Mouse (Mus musculus) midbrain, embryonic 15.5 days (tissue): ENCODE data around the gene Tmem38a. TPM values are rescaled to one million over a fixed set of nuclear protein-coding genes. Genes with fewer than 3 reads are reported as not detected.

Experiments
- ATAC-seq: fragments of 200-750 bp; cut with Nextera tagmentation; replicated peaks from 2 replicates; pipeline ENCODE4 v1.8.0; 2017; ENCODE audit warnings: moderate TSS enrichment
- H3K27ac ChIP-seq: fragments of 300-500 bp; sonication (generic); 2 replicates; pipeline ENCODE4 v1.5.1; 2015; ENCODE audit warnings: mild to moderate bottlenecking, inconsistent platforms
- H3K27me3 ChIP-seq: fragments of 300-500 bp; sonication (generic); replicated peaks from 2 replicates; pipeline ENCODE4 v1.6.1; 2015; ENCODE audit warnings: inconsistent platforms
- H3K36me3 ChIP-seq: fragments of 300-500 bp; sonication (generic); replicated peaks from 2 replicates; pipeline ENCODE4 v1.6.1; 2015; ENCODE audit warnings: inconsistent platforms
- H3K4me1 ChIP-seq: fragments of 300-500 bp; sonication (generic); 2 replicates; pipeline ENCODE4 v1.6.1; 2015; ENCODE audit warnings: inconsistent platforms
- H3K4me2 ChIP-seq: fragments of 300-500 bp; sonication (generic); 2 replicates; pipeline ENCODE4 v1.6.1; 2015; ENCODE audit warnings: inconsistent platforms, mild to moderate bottlenecking, moderate library complexity
- H3K4me3 ChIP-seq: fragments of 300-500 bp; sonication (generic); 2 replicates; pipeline ENCODE4 v1.5.1; 2015; ENCODE audit warnings: mild to moderate bottlenecking, inconsistent platforms
- H3K9ac ChIP-seq: fragments of 300-500 bp; sonication (generic); 2 replicates; pipeline ENCODE4 v1.6.1; 2015; ENCODE audit warnings: mild to moderate bottlenecking, inconsistent platforms
- H3K9me3 ChIP-seq: fragments of 300-500 bp; sonication (generic); 2 replicates; pipeline ENCODE4 v1.6.1; 2016; ENCODE audit warnings: inconsistent platforms
- WGBS: fragments of 180-500 bp; shearing (Covaris S2); methylation state at CpG from one replicate; pipeline ENCODE4 v1.1.7; 2015; ENCODE audit warnings: mixed read lengths; 5-methylcytosine and 5-hydroxymethylcytosine counted together
- polyA plus RNA-seq: library from polyadenylated mRNA; unstranded; fragments of >200 nt; fragmentation: Nextera tagmentation; extraction: Ambion mirVana; gene quantifications from 2 replicates; pipeline ENCODE4 v1.2.1, GENCODE M21; 2015

The Tmem38a gene
- 24.5 and 27.0 TPM in 2 replicates for polyA plus RNA-seq

DNA sequence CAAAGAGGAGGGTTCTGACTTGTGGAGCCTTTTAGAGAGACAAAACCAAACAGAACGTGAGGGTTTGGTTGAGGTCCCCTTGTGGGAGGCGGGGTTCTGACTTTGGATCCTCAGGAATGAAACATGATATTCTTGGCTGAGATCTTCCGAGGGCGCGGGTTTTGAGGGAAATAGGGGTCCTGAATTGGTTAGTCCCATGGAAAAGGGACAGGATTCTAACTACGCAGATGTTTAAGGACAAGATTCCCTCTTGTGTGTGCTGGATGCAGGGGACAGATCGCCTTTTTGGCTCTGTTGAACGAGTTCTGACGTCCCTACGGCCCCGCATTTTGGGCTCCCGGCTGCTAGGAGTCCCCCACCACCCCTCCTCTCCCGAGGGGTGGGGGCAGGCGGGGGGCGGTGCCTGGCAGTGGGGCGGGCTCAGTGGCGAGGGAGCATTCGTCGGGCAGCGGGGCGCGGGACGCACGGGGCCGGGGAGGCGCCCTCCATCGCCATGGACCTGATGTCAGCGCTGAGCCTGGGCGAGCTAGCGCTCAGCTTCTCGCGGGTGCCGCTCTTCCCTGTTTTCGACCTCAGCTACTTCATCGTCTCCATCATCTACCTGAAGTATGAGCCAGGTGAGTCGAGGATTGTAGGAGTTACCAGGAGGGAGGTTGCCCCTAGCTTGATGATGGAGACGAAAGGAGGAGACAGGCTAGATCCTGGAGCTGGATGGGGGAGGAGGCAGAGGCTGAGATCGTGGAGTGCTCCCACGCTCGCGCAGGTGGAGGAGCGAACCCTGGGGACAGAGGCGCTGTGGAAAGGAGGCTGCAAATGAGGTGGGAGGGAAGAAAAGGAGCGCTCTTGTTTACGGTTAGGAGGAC lies at the start of gene Tmem38a:
Gene Tmem38a, plus strand, starts transcription at position 445 of the 863 bp plus-strand sequence.
- under 1% methylated on average over 45 of the region's 45 CpGs for WGBS
- Histone ChIP-seq H3K36me3 (peaks cover 9% of the 10 kb centered on the region), H3K9ac (peak within 1 kb of the TSS; percentile 71)

DNA sequence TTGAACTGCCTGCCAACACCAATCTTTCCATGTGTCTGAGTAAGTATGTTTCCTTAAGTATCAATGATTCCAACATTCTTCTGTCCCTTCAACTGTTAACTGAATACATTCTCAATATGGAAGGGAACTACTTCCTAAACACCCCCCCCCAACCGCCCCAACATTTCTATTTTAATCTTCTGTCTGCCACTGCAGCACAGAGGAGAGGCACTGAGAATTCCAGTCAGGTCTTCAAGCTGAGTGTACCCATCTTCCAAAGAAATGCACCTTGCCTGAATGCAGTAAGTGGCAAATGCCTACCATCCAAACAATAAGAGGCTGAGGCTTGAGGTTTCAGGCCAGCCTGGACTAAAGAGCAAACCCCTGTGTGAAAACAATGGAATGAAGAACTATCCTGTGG lies 39.8 kb upstream of the Tmem38a start:
- 96% methylated on average over 1 of the region's 1 CpGs for WGBS
- Histone ChIP-seq H3K9me3 (no peaks in the 10 kb centered on the region), H3K27me3 (no peaks in the 10 kb centered on the region), H3K4me2 (no peak overlapping the region), H3K4me3 (no peak overlapping the region), H3K4me1 (no peaks in the 10 kb centered on the region), H3K36me3 (no peaks in the 10 kb centered on the region), H3K27ac (no peak overlapping the region), H3K9ac (no peak overlapping the region)
- no peak for ATAC-seq

More for the DNA sequence above, at the start of gene Tmem38a:
- ATAC-seq, result peak; percentile 35
- H3K27me3 ChIP-seq, result no peaks in the 10 kb centered on the region
- no peaks in the 10 kb centered on the region for H3K9me3 ChIP-seq
- peaks cover 42% of the 10 kb centered on the region for H3K4me1 ChIP-seq
- peak within 1 kb of the TSS; percentile 89 for H3K27ac ChIP-seq
- H3K4me2 ChIP-seq, result peak within 1 kb of the TSS; percentile 96
- H3K4me3 ChIP-seq, result peak within 1 kb of the TSS; percentile 75

DNA sequence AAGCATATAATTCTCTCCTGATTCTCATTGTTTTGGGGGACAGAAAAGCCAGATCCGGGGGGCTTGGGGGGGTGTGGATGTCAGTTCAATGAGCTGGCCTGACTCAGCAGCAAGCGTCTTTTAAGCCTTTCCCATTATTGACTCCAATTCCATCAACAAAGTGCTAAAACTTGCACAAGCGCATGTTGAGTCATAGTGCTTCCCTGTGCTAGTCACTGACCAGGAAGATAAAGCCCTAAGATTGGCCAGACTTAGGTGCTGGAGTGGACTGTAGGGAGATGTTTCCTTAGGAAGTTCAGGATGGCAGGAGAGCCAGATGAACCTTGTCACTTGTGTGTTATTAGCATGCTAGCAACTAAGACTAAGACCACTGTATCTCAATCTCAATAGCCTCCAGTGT lies 37.0 kb upstream of the Tmem38a start:
- Histone ChIP-seq H3K36me3 (no peaks in the 10 kb centered on the region), H3K27ac (no peak overlapping the region), H3K9me3 (no peaks in the 10 kb centered on the region), H3K9ac (no peak overlapping the region), H3K27me3 (no peaks in the 10 kb centered on the region), H3K4me3 (no peak overlapping the region), H3K4me2 (no peak overlapping the region), H3K4me1 (no peaks in the 10 kb centered on the region)
- no peak for ATAC-seq
- 99% methylated on average over 3 of the region's 3 CpGs for WGBS

DNA sequence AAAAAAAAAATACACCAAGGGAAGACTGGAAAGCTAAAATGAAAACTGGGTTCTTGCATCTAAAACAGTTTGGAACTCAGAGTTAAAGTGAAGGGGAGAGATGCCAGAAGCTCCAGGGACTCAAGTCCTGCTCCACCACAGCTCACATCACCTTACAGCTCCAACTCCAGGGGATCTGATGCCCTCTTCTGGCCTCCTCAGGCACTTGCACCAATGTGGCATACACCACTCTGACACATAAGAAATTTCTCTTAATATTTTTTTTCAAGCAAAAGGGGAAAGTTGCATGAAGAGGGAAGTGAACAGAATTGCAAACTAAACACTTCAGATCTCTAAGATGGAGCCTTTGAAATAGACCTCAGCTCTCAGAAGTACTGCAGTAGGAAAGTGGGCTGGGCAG lies 32.6 kb upstream of the Tmem38a start:
- H3K4me3 ChIP-seq, result no peak overlapping the region
- H3K27me3 ChIP-seq, result no peaks in the 10 kb centered on the region
- H3K9me3 ChIP-seq, result no peaks in the 10 kb centered on the region
- no peak for ATAC-seq
- H3K9ac ChIP-seq, result no peak overlapping the region
- H3K36me3 ChIP-seq, result no peaks in the 10 kb centered on the region
- H3K4me2 ChIP-seq, result no peak overlapping the region
- no peaks in the 10 kb centered on the region for H3K4me1 ChIP-seq
- H3K27ac ChIP-seq, result no peak overlapping the region

DNA sequence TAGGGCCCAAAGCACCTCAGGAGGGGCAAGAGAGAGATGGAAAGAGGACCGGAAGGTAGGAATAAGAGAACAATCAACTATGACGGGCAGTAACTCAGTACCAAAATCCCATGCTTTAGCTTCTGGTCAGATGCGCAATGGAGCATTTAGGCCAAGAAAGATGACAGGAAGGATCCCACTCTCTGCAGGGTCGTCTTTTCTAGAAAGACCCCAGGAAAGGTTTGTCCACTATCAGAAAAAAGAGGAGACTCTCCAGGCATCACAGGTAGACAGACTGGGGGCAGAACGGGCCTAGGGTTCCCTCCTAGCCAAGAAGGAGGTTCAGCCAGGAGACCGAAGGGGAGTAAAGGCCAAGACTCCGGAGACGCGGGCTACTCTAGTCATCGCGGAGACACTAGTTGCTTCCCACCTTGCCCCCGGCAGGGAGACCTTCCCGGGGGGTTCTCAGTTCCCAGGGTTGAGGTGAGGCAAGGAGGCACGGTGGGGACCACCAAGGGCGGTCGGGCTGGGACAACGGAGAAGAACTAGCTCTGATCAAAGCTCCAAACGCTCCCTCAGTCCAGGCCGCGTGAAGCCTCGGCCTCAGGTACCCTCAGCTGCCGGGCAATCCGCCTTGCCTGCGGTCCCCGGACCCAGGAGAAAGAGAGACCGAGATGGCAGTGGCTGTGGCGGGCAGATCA lies 24.6 kb upstream of the Tmem38a start:
- H3K4me1 ChIP-seq, result peaks cover 35% of the 10 kb centered on the region
- peak; percentile 17 for ATAC-seq
- peak overlapping the region; percentile 97 for H3K4me2 ChIP-seq
- 2% methylated on average over 27 of the region's 27 CpGs for WGBS
- H3K4me3 ChIP-seq, result peak overlapping the region; percentile 84
- H3K27ac ChIP-seq, result peak overlapping the region; percentile 89
- H3K27me3 ChIP-seq, result no peaks in the 10 kb centered on the region
- H3K9me3 ChIP-seq, result no peaks in the 10 kb centered on the region
- no peaks in the 10 kb centered on the region for H3K36me3 ChIP-seq
- H3K9ac ChIP-seq, result peak overlapping the region; percentile 95

DNA sequence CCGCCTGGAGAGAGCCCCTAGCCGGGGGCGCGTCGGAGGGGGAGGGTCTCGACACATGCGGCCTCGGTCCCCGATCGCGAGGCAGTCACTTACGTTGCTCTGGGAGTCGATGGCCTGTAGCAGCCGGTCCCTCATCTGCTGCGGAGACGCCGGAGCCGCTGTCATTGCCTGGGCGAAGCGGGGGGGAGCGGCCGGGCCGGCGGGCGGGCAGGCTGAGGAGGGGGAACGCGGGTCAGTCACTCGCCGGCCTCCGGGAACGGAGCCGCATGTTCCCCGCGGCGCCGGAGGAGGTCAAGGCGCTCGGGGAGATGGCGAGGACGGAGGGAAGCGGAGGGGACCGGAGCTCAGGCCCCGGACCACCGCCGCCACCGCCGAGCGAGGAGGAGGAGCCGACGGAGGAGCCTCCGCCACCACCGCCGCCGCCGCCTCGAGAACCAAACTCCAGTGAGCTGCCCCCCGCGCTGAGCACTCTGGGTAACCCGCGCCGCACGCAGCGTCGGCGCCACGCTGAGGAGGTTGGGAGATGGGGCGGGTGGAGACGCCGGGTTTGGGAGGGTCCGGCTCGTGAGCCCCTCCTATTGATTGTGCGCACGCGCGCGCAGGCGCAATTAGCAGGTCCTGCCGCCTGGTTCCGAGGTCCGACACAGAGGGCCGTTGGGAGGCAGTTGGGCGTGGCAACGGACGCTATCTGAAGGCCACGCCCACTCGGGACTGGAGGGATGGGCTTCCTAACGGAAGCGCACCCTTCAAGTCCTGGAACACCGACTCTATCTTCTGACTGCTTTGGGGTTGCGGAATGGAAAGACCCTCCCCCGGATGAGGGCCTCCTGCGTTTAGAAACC lies 23.8 kb upstream of the Tmem38a start, which contains the start of gene Med26:
Gene Med26, minus strand, starts transcription at position 469 of the 842 bp plus-strand sequence.
- no peaks in the 10 kb centered on the region for H3K36me3 ChIP-seq
- no peaks in the 10 kb centered on the region for H3K27me3 ChIP-seq
- no peaks in the 10 kb centered on the region for H3K9me3 ChIP-seq
- H3K4me2 ChIP-seq, result peak within 1 kb of the TSS; percentile 97
- peak; percentile 96 for ATAC-seq
- peak within 1 kb of the TSS; percentile 95 for H3K9ac ChIP-seq
- H3K27ac ChIP-seq, result peak within 1 kb of the TSS; percentile 89
- WGBS, result under 1% methylated on average over 75 of the region's 92 CpGs
- peaks cover 40% of the 10 kb centered on the region for H3K4me1 ChIP-seq
- H3K4me3 ChIP-seq, result peak within 1 kb of the TSS; percentile 84

DNA sequence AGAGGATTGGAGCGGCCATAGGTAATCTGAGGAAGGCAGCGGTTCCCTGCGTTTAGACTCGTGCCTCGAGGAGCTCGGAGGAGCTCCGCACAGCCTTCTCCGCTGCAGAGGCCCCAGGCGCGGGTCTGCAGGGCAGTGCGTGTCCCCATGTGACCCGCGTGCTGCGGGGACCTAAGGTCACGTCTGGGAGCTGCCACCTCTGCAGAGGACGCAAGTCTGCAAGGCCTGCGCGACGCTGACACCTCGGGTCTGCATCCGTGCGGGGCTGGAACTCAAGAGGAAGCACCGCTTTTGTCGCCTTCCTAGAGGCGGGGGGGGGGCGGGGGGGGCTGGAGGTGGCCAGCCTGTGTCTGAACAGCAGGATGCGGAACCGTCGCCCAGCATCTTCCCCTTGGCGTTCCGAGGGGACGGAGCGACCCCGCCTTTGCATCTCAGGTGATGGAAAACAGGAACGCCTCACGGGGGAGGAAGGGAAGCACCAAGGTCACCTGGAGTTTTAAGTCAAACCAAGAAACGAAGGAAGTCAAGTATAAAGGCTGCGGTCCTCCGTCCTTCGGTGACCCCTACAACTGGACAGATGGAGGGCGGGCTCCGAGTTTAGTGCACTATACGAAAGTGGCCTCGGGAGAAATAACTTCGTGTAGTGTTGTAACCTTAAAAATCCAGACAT lies 23.1 kb upstream of the Tmem38a start:
- Histone ChIP-seq H3K4me2 (peak overlapping the region; percentile 97), H3K4me3 (peak overlapping the region; percentile 84), H3K4me1 (peaks cover 40% of the 10 kb centered on the region), H3K9ac (peak overlapping the region; percentile 95), H3K27ac (peak overlapping the region; percentile 89), H3K27me3 (no peaks in the 10 kb centered on the region), H3K36me3 (0 out of 2 replicates have a peak, but pooled peaks cover 2% of the 10 kb centered on the region), H3K9me3 (no peaks in the 10 kb centered on the region)
- ATAC-seq, result no peak; the same call in 1 of the 2 replicates
- under 1% methylated on average over 45 of the region's 45 CpGs for WGBS

DNA sequence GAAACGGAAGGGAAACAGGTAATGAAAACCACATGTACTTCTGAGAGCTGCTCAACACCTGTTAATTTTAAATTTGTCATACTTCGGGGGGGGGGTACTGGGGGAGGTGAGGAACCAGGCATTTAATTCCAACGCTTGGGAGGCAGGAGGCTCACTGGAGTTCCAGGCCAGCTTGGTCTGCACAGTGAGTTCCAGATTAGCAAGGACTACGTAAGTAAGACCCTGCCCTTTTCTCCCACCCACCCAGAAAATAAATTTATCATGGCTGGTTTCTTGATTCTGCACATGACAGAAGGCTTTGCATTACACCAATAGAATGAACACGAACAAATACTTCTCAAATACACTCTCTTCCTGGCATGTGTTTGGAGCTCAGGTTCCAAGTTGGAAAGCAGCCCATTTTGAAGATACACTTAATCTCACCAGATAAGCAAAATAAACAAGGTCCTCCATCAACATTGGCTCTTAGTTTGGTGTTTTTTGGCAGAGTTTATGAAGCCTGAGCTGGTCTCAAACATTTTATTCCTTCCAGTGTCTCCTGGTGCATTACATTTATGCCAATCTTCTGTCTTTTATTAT lies 22.5 kb upstream of the Tmem38a start:
- no peaks in the 10 kb centered on the region for H3K9me3 ChIP-seq
- H3K4me1 ChIP-seq, result peaks cover 40% of the 10 kb centered on the region
- peak overlapping the region; percentile 95 for H3K9ac ChIP-seq
- H3K36me3 ChIP-seq, result peaks cover 6% of the 10 kb centered on the region; the same call in 1 of the 2 replicates
- no peaks in the 10 kb centered on the region for H3K27me3 ChIP-seq
- WGBS, result 23% methylated on average over 5 of the region's 5 CpGs
- H3K27ac ChIP-seq, result no peak overlapping the region
- peak overlapping the region; percentile 97 for H3K4me2 ChIP-seq
- peak overlapping the region; percentile 84 for H3K4me3 ChIP-seq
- no peak for ATAC-seq

DNA sequence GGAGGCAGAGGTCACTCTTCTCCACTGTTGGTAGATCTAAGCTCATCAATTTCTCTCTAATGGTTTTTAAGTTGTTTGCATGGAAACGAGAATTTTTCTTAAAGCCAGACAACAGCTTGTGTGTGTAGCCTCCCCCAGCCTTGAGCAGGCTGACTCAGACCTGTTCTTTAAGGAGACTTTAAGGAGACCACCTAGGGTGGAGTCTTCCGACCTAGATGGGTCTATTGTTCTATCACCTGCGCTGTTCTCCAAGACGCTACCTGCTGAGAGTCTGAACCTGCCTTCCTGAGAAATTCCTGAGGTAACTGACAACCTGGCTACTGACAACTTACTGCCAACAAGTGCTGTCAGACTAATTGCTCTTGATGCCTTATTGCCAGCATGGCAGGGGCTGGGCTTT lies 16.1 kb upstream of the Tmem38a start:
- Histone ChIP-seq H3K9me3 (no peaks in the 10 kb centered on the region), H3K27ac (no peak overlapping the region), H3K27me3 (no peaks in the 10 kb centered on the region), H3K9ac (no peak overlapping the region), H3K36me3 (peaks cover 12% of the 10 kb centered on the region; the same call in 1 of the 2 replicates), H3K4me3 (no peak overlapping the region), H3K4me1 (peaks cover 6% of the 10 kb centered on the region; the same call in 1 of the 2 replicates), H3K4me2 (no peak overlapping the region)
- no peak for ATAC-seq
- 44% methylated on average over 4 of the region's 4 CpGs for WGBS

DNA sequence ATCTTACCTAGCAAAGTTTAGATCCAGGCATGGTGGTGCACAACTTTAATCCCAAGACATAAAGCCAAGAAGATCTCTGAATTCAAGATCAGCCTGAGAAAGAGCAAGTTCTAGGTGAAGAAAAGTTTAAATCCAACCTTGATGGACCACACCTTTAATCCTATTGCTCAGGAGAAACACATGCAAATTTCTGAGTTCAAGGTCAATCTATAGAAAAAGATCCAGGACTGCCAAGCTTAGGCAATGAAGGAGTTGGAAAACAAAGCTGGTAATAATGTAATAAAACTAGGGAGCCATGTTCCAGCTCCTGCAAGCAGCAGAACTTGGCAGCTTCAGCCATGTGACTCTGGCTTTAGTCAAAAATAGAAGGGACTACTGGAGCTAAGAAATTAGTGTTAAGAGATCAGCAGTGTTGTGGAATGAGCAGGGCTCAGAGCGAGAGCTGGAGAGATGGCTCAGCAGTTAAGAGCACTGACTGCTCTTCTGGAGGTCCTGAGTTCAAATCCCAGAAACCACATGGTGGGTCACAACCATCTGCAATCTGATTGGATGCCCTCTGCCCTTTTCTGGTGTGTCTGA lies 10.7 kb upstream of the Tmem38a start:
- Histone ChIP-seq H3K27me3 (no peaks in the 10 kb centered on the region), H3K4me1 (no peaks in the 10 kb centered on the region), H3K9ac (no peak overlapping the region), H3K9me3 (no peaks in the 10 kb centered on the region), H3K36me3 (peaks cover 24% of the 10 kb centered on the region), H3K4me2 (no peak overlapping the region), H3K4me3 (no peak overlapping the region), H3K27ac (no peak overlapping the region)
- ATAC-seq, result no peak
- 76% methylated on average over 1 of the region's 1 CpGs for WGBS

DNA sequence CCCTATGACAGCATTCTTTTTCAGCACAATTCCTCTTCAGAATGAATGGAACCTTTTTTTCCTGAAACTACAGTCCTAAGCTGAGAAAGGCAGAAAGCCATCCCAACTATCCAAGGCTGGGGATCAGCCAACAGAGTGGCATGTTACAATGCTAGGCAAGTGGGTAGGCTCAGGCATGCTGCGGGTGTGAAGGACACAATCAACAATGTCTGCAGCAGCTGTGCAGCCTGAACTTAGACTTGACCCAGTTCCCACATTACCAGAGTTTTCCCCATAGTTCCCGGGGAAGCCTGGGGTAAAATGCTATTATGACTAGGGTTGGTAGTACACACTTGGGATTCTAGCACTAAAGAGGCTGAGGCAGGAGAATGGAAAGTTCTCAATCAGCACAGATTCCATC lies 5.9 kb upstream of the Tmem38a start:
- Histone ChIP-seq H3K4me3 (no peak overlapping the region), H3K4me1 (peaks cover 17% of the 10 kb centered on the region), H3K27me3 (no peaks in the 10 kb centered on the region), H3K36me3 (peaks cover 33% of the 10 kb centered on the region), H3K4me2 (no peak overlapping the region), H3K27ac (no peak overlapping the region), H3K9me3 (no peaks in the 10 kb centered on the region), H3K9ac (no peak overlapping the region)
- no peak for ATAC-seq
- WGBS, result 95% methylated on average over 2 of the region's 2 CpGs
